Mouse (Mus musculus) kidney, adult 2 months (tissue): ENCODE data around the gene Grifin.

Experiments used
- CTCF ChIP-seq: fragments of 200-500 bp; conservative IDR thresholded peaks from 2 replicates; pipeline ENCODE4 v1.5.1; 2011; ENCODE audit warnings: low read depth, mild to moderate bottlenecking, control low read depth, low read length, moderate library complexity, mixed read lengths; ENCODE audit not compliant: insufficient read depth, insufficient read length
- POLR2A ChIP-seq: fragments of 200-500 bp; IDR thresholded peaks from one replicate; pipeline ENCODE4 v1.6.1; 2011; ENCODE audit warnings: low read depth, low read length, control low read depth

- TF ChIP-seq POLR2A (no peak), CTCF (no peak)
Observed at GRCm38 (mm10) chr5:140549306-140550047, 15.4 kb downstream of the Grifin start.
